Mouse (Mus musculus) midbrain, embryonic 10.5 days (tissue): ENCODE results near the gene Fkbp2. TPM values are rescaled to one million over a fixed set of nuclear protein-coding genes. Genes with fewer than 3 reads are reported as not detected.

Experiments
- DNase-seq: peaks from one replicate; pipeline ENCODE4 v3.0.0-alpha.2; 2017; ENCODE audit warnings: low spot score
- H3K27ac ChIP-seq: fragments of 300-500 bp; sonication (generic); replicated peaks from 2 replicates; pipeline ENCODE4 v1.5.1; 2016; ENCODE audit warnings: mild to moderate bottlenecking
- H3K27me3 ChIP-seq: fragments of 300-500 bp; sonication (generic); 2 replicates; pipeline ENCODE4 v1.6.1; 2016; ENCODE audit warnings: low read depth, mild to moderate bottlenecking; ENCODE audit not compliant: poor library complexity, severe bottlenecking
- H3K36me3 ChIP-seq: fragments of 300-500 bp; sonication (generic); 2 replicates; pipeline ENCODE4 v1.6.1; 2016; ENCODE audit warnings: mild to moderate bottlenecking, moderate library complexity
- H3K4me1 ChIP-seq: fragments of 300-500 bp; sonication (generic); 2 replicates; pipeline ENCODE4 v1.6.1; 2016
- H3K4me3 ChIP-seq: fragments of 300-500 bp; sonication (generic); 2 replicates; pipeline ENCODE4 v1.5.1; 2016; ENCODE audit warnings: mild to moderate bottlenecking, moderate library complexity
- H3K9me3 ChIP-seq: fragments of 300-500 bp; sonication (generic); replicated peaks from 2 replicates; pipeline ENCODE4 v1.6.1; 2016; ENCODE audit warnings: mild to moderate bottlenecking
- WGBS: fragments of 180-500 bp; shearing (Covaris S2); methylation state at CpG from one replicate; pipeline ENCODE4 v1.1.7; 2016; 5-methylcytosine and 5-hydroxymethylcytosine counted together
- polyA plus RNA-seq: library from polyadenylated mRNA; unstranded; fragments of >200 nt; fragmentation: Nextera tagmentation; extraction: Ambion mirVana; gene quantifications from 2 replicates; pipeline ENCODE4 v1.2.1, GENCODE M21; 2016

Gene Fkbp2
- polyA plus RNA-seq, 1 experiment from 2014 or later, result 127 TPM

GRCm38 (mm10) chr19:6940396-6941351 lies 39.6 kb downstream of the Fkbp2 start:
- Histone ChIP-seq H3K27ac (peak overlapping the region; percentile 95), H3K27me3 (peaks cover 34% of the 10 kb centered on the region), H3K9me3 (no peaks in the 10 kb centered on the region), H3K4me3 (peak overlapping the region; percentile 87), H3K36me3 (peaks cover 11% of the 10 kb centered on the region), H3K4me1 (peaks cover 44% of the 10 kb centered on the region)
- 23% methylated on average over 29 of the region's 29 CpGs for WGBS
- no peak for DNase-seq

- Histone ChIP-seq H3K4me1 (peaks cover 47% of the 10 kb centered on the region), H3K36me3 (0 out of 2 replicates have a peak, but pooled peaks cover 2% of the 10 kb centered on the region), H3K4me3 (peak overlapping the region; percentile 24; the same call in 1 of the 2 replicates), H3K27ac (no peak overlapping the region), H3K27me3 (peaks cover 47% of the 10 kb centered on the region), H3K9me3 (no peaks in the 10 kb centered on the region)
- no peak for DNase-seq
- WGBS, result 88% methylated on average over 20 of the region's 20 CpGs
Measured at GRCm38 (mm10) chr19:6939106-6940002, 40.9 kb downstream of the Fkbp2 start.

- DNase-seq, result no peak
- H3K4me3 ChIP-seq, result no peak overlapping the region
- no peak overlapping the region for H3K27ac ChIP-seq
- 0 out of 2 replicates have a peak, but pooled peaks cover 2% of the 10 kb centered on the region for H3K36me3 ChIP-seq
- 82% methylated on average over 16 of the region's 16 CpGs for WGBS
- H3K27me3 ChIP-seq, result peaks cover 63% of the 10 kb centered on the region
- H3K4me1 ChIP-seq, result peaks cover 48% of the 10 kb centered on the region
- H3K9me3 ChIP-seq, result no peaks in the 10 kb centered on the region
Measured at GRCm38 (mm10) chr19:6937541-6938465, 42.5 kb downstream of the Fkbp2 start.

GRCm38 (mm10) chr19:6936299-6936698 lies 44.0 kb downstream of the Fkbp2 start:
- Histone ChIP-seq H3K27ac (no peak overlapping the region), H3K4me3 (no peak overlapping the region), H3K4me1 (peaks cover 39% of the 10 kb centered on the region), H3K27me3 (peaks cover 78% of the 10 kb centered on the region), H3K9me3 (no peaks in the 10 kb centered on the region), H3K36me3 (0 out of 2 replicates have a peak, but pooled peaks cover 2% of the 10 kb centered on the region)
- DNase-seq, result no peak
- 23% methylated on average over 3 of the region's 3 CpGs for WGBS

DNA sequence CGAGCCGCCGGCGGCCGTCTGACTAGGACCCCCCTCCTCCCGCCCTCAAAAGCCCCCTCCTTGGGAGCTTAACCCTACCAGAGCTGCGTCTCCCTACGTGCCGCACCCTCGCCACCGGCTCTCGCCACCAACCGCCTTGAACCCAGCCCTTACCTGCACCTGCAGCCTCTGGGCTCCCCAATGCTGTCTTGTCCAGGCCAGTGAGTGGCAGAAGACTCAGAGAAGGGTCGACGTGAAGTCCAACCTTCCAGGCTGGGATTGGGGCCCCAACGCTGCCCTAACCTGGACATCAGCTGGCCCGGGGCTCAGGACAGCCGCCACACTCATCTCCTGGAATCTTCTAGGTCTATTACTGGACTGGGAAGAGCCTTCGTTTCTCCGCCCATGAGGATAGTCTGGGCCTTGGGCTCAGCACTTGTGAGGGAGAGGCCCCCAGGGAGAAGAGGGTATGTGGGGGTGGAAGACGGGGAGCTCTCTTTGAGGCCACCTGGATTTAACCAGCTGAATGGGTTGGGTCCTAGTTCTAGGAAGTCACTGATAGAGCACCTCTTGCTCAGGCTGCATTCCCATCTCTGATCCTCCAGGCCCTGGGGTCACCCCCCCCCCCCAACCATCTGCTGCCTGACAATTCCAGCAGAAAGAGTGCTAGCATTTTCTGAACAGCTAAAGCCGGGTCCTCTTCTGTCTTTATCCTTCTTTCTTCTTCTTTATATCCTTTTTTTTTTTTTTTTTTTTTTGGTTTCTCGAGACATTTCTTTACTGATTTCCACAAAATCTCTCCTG lies 45.9 kb downstream of the Fkbp2 start, which contains the start of gene Kcnk4:
Gene Kcnk4, minus strand, starts transcription at position 321 of the 783 bp plus-strand sequence.
- Histone ChIP-seq H3K4me3 (peak within 1 kb of the TSS; percentile 47), H3K27me3 (peaks cover 85% of the 10 kb centered on the region), H3K27ac (no peak within 1 kb of the TSS; the same call in 1 of the 2 replicates), H3K4me1 (peaks cover 24% of the 10 kb centered on the region), H3K9me3 (no peaks in the 10 kb centered on the region), H3K36me3 (0 out of 2 replicates have a peak, but pooled peaks cover 2% of the 10 kb centered on the region)
- 13% methylated on average over 20 of the region's 23 CpGs for WGBS
- no peak for DNase-seq

DNA sequence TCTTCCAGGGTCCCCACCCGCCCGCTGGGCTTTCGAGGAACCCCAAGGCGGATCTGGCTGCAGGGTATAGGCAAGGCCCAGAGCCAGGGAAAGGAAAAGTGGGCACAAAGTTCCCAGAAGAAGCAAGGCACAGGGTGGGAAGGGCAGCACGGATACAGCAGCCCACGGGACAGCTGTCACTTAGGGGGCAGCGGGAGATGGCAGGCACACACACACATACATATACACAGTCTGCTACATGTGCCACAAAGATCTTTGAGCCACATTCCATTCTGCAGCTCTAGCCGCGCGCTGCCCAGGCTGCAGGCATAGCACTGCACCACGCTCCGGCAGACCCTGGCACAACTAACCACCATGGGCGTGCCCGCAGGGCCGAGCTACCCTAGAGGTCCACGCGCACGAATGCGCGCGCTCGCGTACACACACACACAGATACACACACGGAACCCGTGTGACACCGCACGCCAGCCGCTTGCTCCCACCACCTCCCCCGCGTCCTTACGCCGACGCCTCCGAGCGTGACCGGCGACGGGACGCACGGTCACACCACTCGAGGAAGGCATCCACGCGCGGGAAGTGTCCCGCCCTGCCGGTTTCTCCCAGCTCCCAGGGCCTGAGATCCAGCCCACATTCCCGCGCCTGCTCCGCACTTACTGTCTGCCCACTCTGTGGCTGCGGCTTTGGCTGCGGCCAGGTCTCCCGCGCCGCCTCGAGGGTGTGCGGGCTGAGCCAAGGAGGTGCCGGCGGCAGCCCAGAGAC lies 46.7 kb downstream of the Fkbp2 start:
- Histone ChIP-seq H3K4me3 (peak overlapping the region; percentile 47), H3K27ac (no peak overlapping the region; the same call in 1 of the 2 replicates), H3K27me3 (peaks cover 85% of the 10 kb centered on the region), H3K36me3 (0 out of 2 replicates have a peak, but pooled peaks cover 2% of the 10 kb centered on the region), H3K9me3 (no peaks in the 10 kb centered on the region), H3K4me1 (peaks cover 20% of the 10 kb centered on the region)
- WGBS, result 3% methylated on average over 58 of the region's 58 CpGs
- DNase-seq, result no peak

DNA sequence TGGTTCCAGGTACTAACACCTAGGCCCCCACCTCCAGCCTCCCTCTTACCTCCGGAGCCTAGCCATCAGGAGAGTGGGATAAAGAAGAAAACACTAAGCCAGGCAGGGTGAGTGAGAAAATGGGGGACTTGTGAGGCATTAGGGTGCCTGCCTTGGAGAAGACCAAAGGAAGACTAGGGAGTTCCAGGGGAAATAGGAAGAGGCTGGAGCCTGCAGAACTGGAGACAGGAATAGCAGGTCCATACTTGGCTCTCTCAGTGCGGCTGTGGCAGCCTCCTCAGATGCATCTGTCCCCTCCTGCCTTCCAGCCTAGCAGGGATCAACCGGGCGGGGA lies 47.2 kb downstream of the Fkbp2 start:
- H3K4me3 ChIP-seq, result no peak overlapping the region

DNA sequence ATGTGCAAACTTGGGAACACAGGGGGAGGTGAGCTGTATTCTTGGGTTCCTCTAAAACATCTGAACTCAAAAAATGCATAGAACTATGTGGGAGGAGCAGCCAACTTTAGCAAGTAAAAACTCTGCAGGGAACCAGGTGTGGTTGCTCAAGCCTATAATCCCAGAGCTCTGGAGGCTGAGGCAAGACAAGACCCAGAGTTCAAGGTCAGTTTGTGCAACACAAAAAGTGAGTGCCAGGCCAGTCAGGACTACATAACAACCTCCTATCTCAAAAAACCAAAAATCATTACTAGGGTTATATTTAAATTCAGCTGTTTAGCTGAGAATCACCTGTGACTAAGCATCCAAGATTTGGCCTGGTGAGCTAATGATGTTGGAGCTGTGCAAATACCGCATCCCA lies 48.3 kb downstream of the Fkbp2 start:
- WGBS, result 48% methylated on average over 1 of the region's 1 CpGs
- no peak for DNase-seq
- Histone ChIP-seq H3K27me3 (peaks cover 95% of the 10 kb centered on the region), H3K36me3 (no peaks in the 10 kb centered on the region), H3K27ac (no peak overlapping the region), H3K9me3 (no peaks in the 10 kb centered on the region), H3K4me1 (peaks cover 32% of the 10 kb centered on the region), H3K4me3 (no peak overlapping the region)

More for the DNA sequence above, 47.2 kb downstream of the Fkbp2 start:
- Histone ChIP-seq H3K4me1 (peaks cover 23% of the 10 kb centered on the region), H3K36me3 (0 out of 2 replicates have a peak, but pooled peaks cover 1% of the 10 kb centered on the region), H3K9me3 (no peaks in the 10 kb centered on the region), H3K27ac (no peak overlapping the region), H3K27me3 (peaks cover 85% of the 10 kb centered on the region)
- no peak for DNase-seq
- 18% methylated on average over 4 of the region's 4 CpGs for WGBS

DNA sequence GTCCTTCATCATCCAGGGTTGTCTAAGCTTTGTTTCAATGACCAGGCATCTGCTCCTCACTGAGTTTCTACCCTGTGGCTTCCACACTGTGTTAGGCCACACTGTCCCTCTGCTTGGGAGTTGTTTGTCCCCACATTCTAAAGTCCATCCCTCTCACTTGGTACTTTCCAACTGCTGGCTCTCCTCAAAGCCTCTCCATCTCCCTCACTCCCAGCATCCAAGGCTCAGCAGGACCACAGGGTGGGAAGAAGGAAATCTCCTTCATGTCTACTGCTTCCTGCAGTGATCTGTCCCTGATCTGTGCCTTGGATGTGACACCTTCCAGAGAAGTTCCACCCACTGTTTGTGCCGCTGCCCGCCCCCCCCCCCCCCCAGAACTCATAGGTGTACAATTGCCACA lies 49.3 kb downstream of the Fkbp2 start:
- peaks cover 100% of the 10 kb centered on the region for H3K27me3 ChIP-seq
- no peaks in the 10 kb centered on the region for H3K36me3 ChIP-seq
- DNase-seq, result no peak
- H3K4me3 ChIP-seq, result no peak overlapping the region
- WGBS, result 0% methylated on average over 2 of the region's 2 CpGs
- H3K27ac ChIP-seq, result no peak overlapping the region
- peaks cover 42% of the 10 kb centered on the region for H3K4me1 ChIP-seq
- H3K9me3 ChIP-seq, result no peaks in the 10 kb centered on the region; the same call in 1 of the 2 replicates

DNA sequence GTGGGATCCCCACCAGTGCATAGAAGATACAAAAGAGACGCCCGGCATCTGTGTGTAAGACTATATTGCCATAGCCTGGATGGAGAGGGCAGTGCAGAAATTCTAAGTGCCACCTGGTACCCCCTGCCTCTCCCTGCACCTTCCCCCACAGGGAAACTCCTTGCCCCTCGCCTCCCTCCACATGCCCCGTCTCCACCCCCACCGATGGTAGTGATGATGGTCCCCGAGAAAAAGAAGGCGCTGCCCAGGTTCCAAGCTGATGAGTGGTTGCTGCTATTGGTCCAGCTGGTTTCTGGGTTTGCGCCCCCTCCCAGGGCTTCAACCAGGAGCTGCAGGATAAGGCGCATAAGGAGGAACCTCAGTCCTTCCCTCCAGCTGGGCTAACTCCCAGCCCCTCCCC lies 52.2 kb downstream of the Fkbp2 start:
- Histone ChIP-seq H3K9me3 (no peaks in the 10 kb centered on the region; the same call in 1 of the 2 replicates), H3K4me3 (no peak overlapping the region; the same call in 1 of the 2 replicates), H3K27ac (no peak overlapping the region), H3K36me3 (no peaks in the 10 kb centered on the region), H3K4me1 (peaks cover 44% of the 10 kb centered on the region), H3K27me3 (peaks cover 100% of the 10 kb centered on the region)
- DNase-seq, result no peak
- WGBS, result 8% methylated on average over 9 of the region's 9 CpGs
